In the genomic region with DNA sequence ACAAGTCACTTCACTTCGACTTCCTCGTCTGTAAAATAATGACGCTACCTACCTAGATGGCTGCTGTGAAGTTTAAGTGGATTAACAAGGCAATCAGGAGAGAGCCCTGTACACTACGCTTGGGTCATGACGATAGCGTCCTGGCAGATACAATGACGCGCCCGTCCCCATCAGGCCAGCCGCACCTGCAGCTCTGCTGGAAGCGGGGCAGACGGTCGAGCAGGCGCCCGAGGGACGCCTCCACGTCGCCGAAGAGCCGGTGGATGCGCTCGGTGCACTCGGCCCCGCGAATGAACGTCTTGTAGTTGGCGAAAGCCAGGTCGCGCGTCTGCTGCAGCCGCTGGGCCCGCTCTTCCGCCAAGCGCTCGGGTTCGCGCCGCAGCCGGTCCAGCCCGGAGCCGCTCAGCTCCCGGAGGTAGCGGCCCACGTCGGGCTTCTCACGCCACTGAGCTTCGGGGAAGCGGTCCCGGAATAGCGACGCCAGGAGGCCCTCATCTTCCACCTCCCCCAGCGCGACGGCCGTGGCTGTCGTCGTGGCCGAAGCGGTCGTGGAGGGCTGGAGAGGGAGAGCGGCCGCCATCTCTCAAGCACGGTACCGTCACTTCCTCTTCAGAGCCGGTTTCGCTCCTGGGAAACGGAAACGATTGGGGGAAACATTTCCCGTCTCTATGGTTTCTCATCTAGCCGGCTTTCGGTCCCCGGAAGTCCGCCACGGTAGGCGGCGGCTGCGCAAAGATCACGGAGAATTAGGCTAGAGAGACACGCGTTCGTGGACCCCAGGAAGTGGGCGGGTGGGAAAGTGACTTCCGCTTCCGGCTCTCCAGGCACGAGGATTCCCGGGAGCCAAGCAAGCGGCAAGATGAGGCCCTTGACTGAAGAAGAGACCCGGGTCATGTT, we compare ENCODE assay signal across 1 mouse cellular context.
TF ChIP-seq lines count a peak whose summit lies in the region.

A gene (minus strand): TSS at position 614 of the 897 bp plus-strand sequence.
A gene (plus strand): TSS at position 802 of the 897 bp plus-strand sequence.

TF ChIP-seq in CH12.LX, 34 proteins besides CTCF, POLR2A, EP300 and RAD21 (continued from another document):
- TF ChIP-seq CHD1 (IDR thresholded peaks at IDR 0.05; ENCODE audit: low read depth, low read length) = no peak
- TF ChIP-seq MAZ (IDR thresholded peaks at IDR 0.05; ENCODE audit: low read depth, low read length) = no peak
- TF ChIP-seq NELFE (IDR thresholded peaks at IDR 0.05; ENCODE audit: low read depth, low read length) = peak; percentile 83
- TF ChIP-seq JUND (conservative IDR thresholded peaks at IDR 0.05; ENCODE audit: low read depth, low read length) = no peak
- TF ChIP-seq CHD2 (IDR thresholded peaks at IDR 0.05; ENCODE audit: low read length) = peak; percentile 64
- no peak for TF ChIP-seq ZNF384 (IDR thresholded peaks at IDR 0.05; ENCODE audit: low read depth, low read length)
- no peak for TF ChIP-seq PAX5 (IDR thresholded peaks at IDR 0.05; ENCODE audit: low read length)
- peak; percentile 66; the same call in 1 of the 2 replicates for TF ChIP-seq MEF2A (IDR thresholded peaks at IDR 0.05; ENCODE audit: borderline replicate concordance, low read depth, low read length)
- TF ChIP-seq TBP (conservative IDR thresholded peaks at IDR 0.05; ENCODE audit: low read depth, low read length) = peak; percentile 83
- TF ChIP-seq GABPA (IDR thresholded peaks at IDR 0.05; ENCODE audit: insufficient replicate concordance, low read depth, low read length) = peak; percentile 81
- TF ChIP-seq ELF1 (IDR thresholded peaks at IDR 0.05; ENCODE audit: low read depth, low read length) = peak; percentile 98
- no peak for TF ChIP-seq MAFK (IDR thresholded peaks at IDR 0.05; ENCODE audit: insufficient replicate concordance, low read length)
- TF ChIP-seq SMC3 (IDR thresholded peaks at IDR 0.05; ENCODE audit: low read depth, low read length) = no peak
- peak; percentile 45; the same call in 1 of the 2 replicates for TF ChIP-seq ETS1 (conservative IDR thresholded peaks at IDR 0.05; ENCODE audit: low read depth, low read length)
- peak; percentile 91 for TF ChIP-seq SIN3A (IDR thresholded peaks at IDR 0.05; ENCODE audit: low read length)
- TF ChIP-seq POLR2AphosphoS2 (IDR thresholded peaks at IDR 0.05; ENCODE audit: low read depth, low read length) = no peak
- TF ChIP-seq UBTF (IDR thresholded peaks at IDR 0.05; ENCODE audit: low read depth, low read length) = no peak
- 0 out of 2 replicates have a peak, but pooled peaks have one; percentile 48 for TF ChIP-seq BHLHE40 (IDR thresholded peaks at IDR 0.05; ENCODE audit: low read depth, low read length)
- peak; percentile 90 for TF ChIP-seq MAX (IDR thresholded peaks at IDR 0.05; ENCODE audit: low read length)
- peak; percentile 82 for TF ChIP-seq NRF1 (IDR thresholded peaks at IDR 0.05; ENCODE audit: low read depth, low read length)
- no peak for TF ChIP-seq USF2 (conservative IDR thresholded peaks at IDR 0.05; ENCODE audit: low read depth, low read length)
- TF ChIP-seq ZC3H11A (IDR thresholded peaks at IDR 0.05; ENCODE audit: low read depth, low read length) = no peak
- peak; percentile 92 for TF ChIP-seq MYC (IDR thresholded peaks at IDR 0.05; ENCODE audit: low read depth, low read length)
- TF ChIP-seq IRF4 (IDR thresholded peaks at IDR 0.05; ENCODE audit: low read depth, low read length) = peak; percentile 74; the same call in 1 of the 2 replicates
- no peak for TF ChIP-seq JUN (IDR thresholded peaks at IDR 0.05; ENCODE audit: insufficient read depth, low read depth, low read length)
- no peak; the same call in 1 of the 2 replicates for TF ChIP-seq RCOR1 (conservative IDR thresholded peaks at IDR 0.05; ENCODE audit: low read depth, low read length)
- TF ChIP-seq USF1 (IDR thresholded peaks at IDR 0.05; ENCODE audit: low read depth, low read length) = no peak
- TF ChIP-seq MXI1 (IDR thresholded peaks at IDR 0.05; ENCODE audit: low read depth, low read length) = peak; percentile 94
- TF ChIP-seq HCFC1 (IDR thresholded peaks at IDR 0.05; ENCODE audit: low read depth, low read length) = peak; percentile 95
- no peak for TF ChIP-seq E2F4 (IDR thresholded peaks at IDR 0.05; ENCODE audit: insufficient replicate concordance, low read depth, low read length)
TF ChIP-seq in CH12.LX: peak in this region for 18.
